Mouse (Mus musculus): Measurements from ENCODE around the gene Chst15. TPM values are rescaled to one million over a fixed set of nuclear protein-coding genes. Genes with fewer than 3 reads are reported as not detected.

The Chst15 gene
- polyA plus RNA-seq, 1 experiment = 5.7 TPM

- no peak for TF ChIP-seq CTCF (IDR thresholded peaks at IDR 0.05; ENCODE audit: extremely low read depth, insufficient read length, insufficient replicate concordance, low read depth, low read length)
- TF ChIP-seq POLR2A (IDR thresholded peaks at IDR 0.05; ENCODE audit: low read depth, low read length) = no peak
- no peaks in the 10 kb centered on the region for H3K36me3 ChIP-seq (ENCODE audit: control insufficient read depth, insufficient read depth, low read length)
- H3K4me3 ChIP-seq (ENCODE audit: low read depth, low read length) = no peak overlapping the region
- H3K4me1 ChIP-seq (ENCODE audit: control insufficient read depth, insufficient read depth, insufficient read length, low read length) = no peaks in the 10 kb centered on the region; the same call in 1 of the 2 replicates
- 96% methylated on average over 2 of the region's 2 CpGs for WGBS
- H3K27ac ChIP-seq (ENCODE audit: insufficient read depth, low read depth, low read length) = no peak overlapping the region
- H3K27me3 ChIP-seq (ENCODE audit: control insufficient read depth, insufficient read depth, low read length) = no peaks in the 10 kb centered on the region
These were observed 123.4 kb downstream of the Chst15 start for GRCm38 (mm10) chr7:132193606-132194005.

- TF ChIP-seq POLR2A (IDR thresholded peaks at IDR 0.05; ENCODE audit: low read depth, low read length) = no peak
- TF ChIP-seq CTCF (IDR thresholded peaks at IDR 0.05; ENCODE audit: extremely low read depth, insufficient read length, insufficient replicate concordance, low read depth, low read length) = no peak
- WGBS = 62% methylated on average over 3 of the region's 3 CpGs
- H3K36me3 ChIP-seq (ENCODE audit: control insufficient read depth, insufficient read depth, low read length) = no peaks in the 10 kb centered on the region
- H3K4me3 ChIP-seq (ENCODE audit: low read depth, low read length) = no peak overlapping the region
- H3K27me3 ChIP-seq (ENCODE audit: control insufficient read depth, insufficient read depth, low read length) = no peaks in the 10 kb centered on the region
- H3K4me1 ChIP-seq (ENCODE audit: control insufficient read depth, insufficient read depth, insufficient read length, low read length) = no peaks in the 10 kb centered on the region; the same call in 1 of the 2 replicates
- H3K27ac ChIP-seq (ENCODE audit: insufficient read depth, low read depth, low read length) = no peak overlapping the region
These were observed 129.6 kb downstream of the Chst15 start for GRCm38 (mm10) chr7:132187456-132187855.

Other genes with a start within 250 kb of the Chst15 start
- gene Cpxm2, start 162.5 kb downstream of the Chst15 start, polyA plus RNA-seq (2012; rRNA removed) = 2.0 and 5.9 TPM in 2 replicates

Measured in small intestine, adult 2 months (tissue).